Mouse (Mus musculus) intestine, embryonic 16.5 days (tissue): ENCODE results near the gene Tmem230. TPM values are rescaled to one million over a fixed set of nuclear protein-coding genes. Genes with fewer than 3 reads are reported as not detected.

Experiments
- ATAC-seq: fragments of 200-750 bp; cut with Nextera tagmentation; 2 replicates; pipeline ENCODE4 v1.8.0; 2017; ENCODE audit warnings: moderate TSS enrichment, moderate library complexity
- H3K27ac ChIP-seq: fragments of 300-500 bp; sonication (generic); 2 replicates; pipeline ENCODE4 v1.5.1; 2014; ENCODE audit warnings: mild to moderate bottlenecking, low read length
- H3K27me3 ChIP-seq: fragments of 300-500 bp; sonication (generic); replicated peaks from 2 replicates; pipeline ENCODE4 v1.6.1; 2014; ENCODE audit warnings: low read length, control low read depth, mixed read lengths; ENCODE audit not compliant: control insufficient read depth, insufficient read depth
- H3K36me3 ChIP-seq: fragments of 300-500 bp; sonication (generic); 2 replicates; pipeline ENCODE4 v1.6.1; 2014; ENCODE audit warnings: low read length, control low read depth; ENCODE audit not compliant: control insufficient read depth, insufficient read depth
- H3K4me1 ChIP-seq: fragments of 300-500 bp; sonication (generic); 2 replicates; pipeline ENCODE4 v1.6.1; 2014; ENCODE audit warnings: low read length, control low read depth, mixed read lengths; ENCODE audit not compliant: control insufficient read depth, insufficient read depth
- H3K4me2 ChIP-seq: fragments of 300-500 bp; sonication (generic); 2 replicates; pipeline ENCODE4 v1.6.1; 2014; ENCODE audit warnings: low read depth, low read length, control low read depth
- H3K4me3 ChIP-seq: fragments of 300-500 bp; sonication (generic); 2 replicates; pipeline ENCODE4 v1.5.1; 2014; ENCODE audit warnings: mild to moderate bottlenecking, low read length
- H3K9ac ChIP-seq: fragments of 300-500 bp; sonication (generic); 2 replicates; pipeline ENCODE4 v1.6.1; 2014; ENCODE audit warnings: low read depth, low read length
- H3K9me3 ChIP-seq: fragments of 300-500 bp; sonication (generic); 2 replicates; pipeline ENCODE4 v1.6.1; 2016; ENCODE audit warnings: low read length, control low read depth; ENCODE audit not compliant: control insufficient read depth
- WGBS: fragments of 180-500 bp; shearing (Covaris S2); extraction: QIAGEN DNeasy Blood & Tissue Kit; methylation state at CpG from one replicate; pipeline ENCODE4 v1.1.7; 2014; 5-methylcytosine and 5-hydroxymethylcytosine counted together
- polyA plus RNA-seq: library from polyadenylated mRNA; unstranded; fragments of >200 nt; fragmentation: Nextera tagmentation; extraction: Ambion mirVana; gene quantifications from 2 replicates; pipeline ENCODE4 v1.2.1, GENCODE M21; 2015

The Tmem230 gene
- polyA plus RNA-seq, 1 experiment from 2014 or later: 46.1 TPM

GRCm38 (mm10) chr2:132276249-132276648 lies 28.6 kb upstream of the Tmem230 start:
- no peak overlapping the region for H3K27ac ChIP-seq
- H3K4me1 ChIP-seq: no peaks in the 10 kb centered on the region
- 67% methylated on average over 4 of the region's 4 CpGs for WGBS
- no peak for ATAC-seq
- H3K9me3 ChIP-seq: no peaks in the 10 kb centered on the region
- no peak overlapping the region for H3K4me2 ChIP-seq
- H3K27me3 ChIP-seq: no peaks in the 10 kb centered on the region
- H3K36me3 ChIP-seq: no peaks in the 10 kb centered on the region
- H3K4me3 ChIP-seq: no peak overlapping the region
- H3K9ac ChIP-seq: no peak overlapping the region

DNA sequence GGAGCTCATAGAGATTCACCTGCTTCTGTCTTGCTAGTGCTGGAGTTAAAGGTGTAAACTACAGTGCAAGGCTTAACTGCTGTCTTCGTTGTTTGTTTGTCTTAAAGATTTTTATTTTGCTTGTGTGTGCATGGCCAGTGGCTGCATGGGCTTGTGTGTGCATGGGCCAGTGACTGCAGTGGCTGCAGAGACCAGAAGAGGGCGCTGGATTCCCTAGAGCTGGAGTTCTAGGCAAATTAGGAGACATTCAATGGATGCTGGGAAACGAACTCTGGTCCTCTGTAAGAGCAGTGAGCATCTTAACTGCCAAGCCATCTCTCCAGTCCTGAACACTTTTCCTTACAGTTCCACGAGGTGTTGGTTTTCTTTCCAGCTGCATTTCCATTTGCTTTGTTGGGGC lies 27.9 kb upstream of the Tmem230 start:
- WGBS: 81% methylated on average over 4 of the region's 4 CpGs
- ATAC-seq: no peak
- H3K9ac ChIP-seq: no peak overlapping the region
- H3K9me3 ChIP-seq: no peaks in the 10 kb centered on the region
- no peaks in the 10 kb centered on the region for H3K27me3 ChIP-seq
- no peaks in the 10 kb centered on the region for H3K4me1 ChIP-seq
- H3K4me3 ChIP-seq: no peak overlapping the region
- no peak overlapping the region for H3K4me2 ChIP-seq
- no peaks in the 10 kb centered on the region for H3K36me3 ChIP-seq
- no peak overlapping the region for H3K27ac ChIP-seq

GRCm38 (mm10) chr2:132272694-132273389 lies 25.2 kb upstream of the Tmem230 start:
- no peaks in the 10 kb centered on the region for H3K4me1 ChIP-seq
- H3K27me3 ChIP-seq: no peaks in the 10 kb centered on the region
- no peak overlapping the region for H3K4me2 ChIP-seq
- no peak overlapping the region for H3K4me3 ChIP-seq
- H3K36me3 ChIP-seq: no peaks in the 10 kb centered on the region
- no peaks in the 10 kb centered on the region for H3K9me3 ChIP-seq
- no peak overlapping the region for H3K9ac ChIP-seq
- WGBS: 44% methylated on average over 6 of the region's 6 CpGs
- ATAC-seq: no peak
- no peak overlapping the region for H3K27ac ChIP-seq

DNA sequence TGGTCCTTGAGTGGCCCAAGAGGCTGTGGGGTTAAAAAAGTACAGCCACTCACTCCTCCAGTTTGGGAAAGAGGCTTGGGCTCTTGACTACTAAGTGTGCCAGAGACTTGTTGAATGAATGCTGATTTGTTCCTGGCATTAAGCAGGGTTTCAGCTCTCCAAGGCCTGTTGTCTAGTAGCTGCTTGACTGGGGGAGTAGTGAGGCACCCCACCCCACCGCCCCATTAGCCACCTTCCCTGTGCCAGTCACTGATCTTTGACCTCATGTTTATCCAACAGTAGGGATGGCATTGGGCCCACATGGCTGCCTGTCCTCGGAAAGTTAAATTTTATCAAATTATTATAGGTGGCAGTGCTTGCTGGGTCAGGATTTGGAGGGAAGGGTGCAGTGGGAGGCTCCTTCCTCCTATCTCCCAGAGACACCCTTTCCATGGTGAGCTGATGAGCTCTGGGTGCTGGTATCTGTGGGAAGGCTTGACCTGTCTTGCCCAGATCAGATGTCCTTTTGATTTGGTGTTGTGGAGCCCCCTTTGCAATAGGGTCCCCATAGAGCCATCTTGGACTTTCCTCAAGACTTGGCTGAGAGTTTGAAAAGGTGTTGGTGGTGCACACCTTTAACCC lies 22.8 kb upstream of the Tmem230 start:
- H3K4me3 ChIP-seq: no peak overlapping the region
- H3K27me3 ChIP-seq: no peaks in the 10 kb centered on the region
- no peak overlapping the region for H3K9ac ChIP-seq
- WGBS: 69% methylated on average over 2 of the region's 2 CpGs
- ATAC-seq: no peak
- no peaks in the 10 kb centered on the region for H3K4me1 ChIP-seq
- no peak overlapping the region for H3K27ac ChIP-seq
- no peaks in the 10 kb centered on the region for H3K36me3 ChIP-seq
- H3K4me2 ChIP-seq: no peak overlapping the region
- H3K9me3 ChIP-seq: no peaks in the 10 kb centered on the region

GRCm38 (mm10) chr2:132269217-132269616 lies 21.6 kb upstream of the Tmem230 start:
- ATAC-seq: no peak
- Histone ChIP-seq H3K27me3 (no peaks in the 10 kb centered on the region), H3K4me3 (no peak overlapping the region), H3K36me3 (no peaks in the 10 kb centered on the region), H3K4me1 (peaks cover 5% of the 10 kb centered on the region; the same call in 1 of the 2 replicates), H3K4me2 (no peak overlapping the region), H3K9me3 (no peaks in the 10 kb centered on the region), H3K27ac (no peak overlapping the region), H3K9ac (no peak overlapping the region)
- WGBS: 82% methylated on average over 3 of the region's 3 CpGs

DNA sequence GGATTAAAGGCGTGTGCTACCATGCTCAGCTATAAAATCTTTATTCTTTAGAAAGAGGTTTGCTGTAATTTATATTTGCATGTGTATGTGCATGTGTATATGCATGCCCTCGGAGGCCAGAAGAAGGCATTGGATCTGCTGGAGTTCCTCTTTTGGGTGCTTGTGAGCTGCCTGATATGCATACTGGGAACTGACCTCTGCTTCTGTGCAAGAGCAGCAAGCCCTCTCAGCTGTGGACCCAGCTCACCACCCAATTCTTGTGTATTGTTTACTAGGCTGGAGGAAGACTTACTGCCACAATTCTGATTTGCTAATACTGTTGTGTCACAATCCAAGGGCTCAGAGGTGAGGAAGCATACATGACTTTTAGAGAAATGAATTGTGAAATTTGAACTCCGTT lies 18.5 kb upstream of the Tmem230 start:
- Histone ChIP-seq H3K4me3 (no peak overlapping the region), H3K9me3 (no peaks in the 10 kb centered on the region), H3K4me2 (no peak overlapping the region), H3K9ac (no peak overlapping the region), H3K27ac (no peak overlapping the region), H3K4me1 (peaks cover 6% of the 10 kb centered on the region; the same call in 1 of the 2 replicates), H3K36me3 (no peaks in the 10 kb centered on the region), H3K27me3 (no peaks in the 10 kb centered on the region)
- WGBS: 85% methylated on average over 3 of the region's 3 CpGs
- ATAC-seq: no peak

DNA sequence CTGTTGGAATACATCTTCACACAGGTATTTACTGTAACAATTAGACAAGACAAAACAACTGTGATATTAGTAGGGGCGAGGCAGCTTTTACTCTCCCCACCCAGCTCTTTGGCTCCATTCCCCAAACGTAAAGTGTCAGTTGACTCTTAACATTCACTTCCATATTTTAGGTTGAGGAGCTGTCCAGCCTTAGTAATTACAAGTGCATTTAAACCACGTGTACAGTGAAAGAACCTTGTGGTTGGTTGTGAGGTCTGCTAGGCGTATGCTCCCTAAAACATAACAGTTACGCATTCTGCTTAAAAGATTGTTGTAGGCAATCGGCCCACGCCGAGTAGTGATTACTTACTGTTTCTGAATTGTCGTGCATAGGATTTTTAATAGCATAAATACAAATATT lies 17.6 kb upstream of the Tmem230 start:
- Histone ChIP-seq H3K4me1 (peaks cover 6% of the 10 kb centered on the region; the same call in 1 of the 2 replicates), H3K27ac (no peak overlapping the region), H3K4me2 (no peak overlapping the region), H3K27me3 (no peaks in the 10 kb centered on the region), H3K36me3 (no peaks in the 10 kb centered on the region), H3K9me3 (no peaks in the 10 kb centered on the region), H3K9ac (no peak overlapping the region), H3K4me3 (no peak overlapping the region)
- 83% methylated on average over 9 of the region's 9 CpGs for WGBS
- no peak for ATAC-seq

DNA sequence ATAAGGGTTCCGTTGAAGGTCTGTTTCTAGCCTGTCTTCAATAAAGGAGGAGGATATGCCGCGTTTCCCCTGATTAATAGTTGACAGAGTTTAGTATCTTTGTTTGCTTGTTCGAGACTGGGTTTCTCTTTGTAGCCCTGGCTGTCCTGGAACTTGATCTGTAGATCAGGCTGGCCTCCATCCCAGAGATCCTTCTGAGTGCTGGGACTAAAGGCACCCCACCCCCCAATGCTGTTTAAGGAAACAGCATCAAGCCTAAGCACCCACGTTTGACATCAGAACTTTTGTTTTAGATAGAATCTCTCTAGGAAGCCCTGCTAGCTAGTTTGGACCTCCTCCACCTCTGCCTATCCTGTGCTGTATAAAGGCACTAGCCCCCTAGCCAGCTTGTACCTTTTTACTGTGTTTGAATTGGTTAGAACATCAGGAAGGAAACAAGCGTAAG lies 16.7 kb upstream of the Tmem230 start:
- peak overlapping the region; percentile 90 for H3K4me3 ChIP-seq
- no peaks in the 10 kb centered on the region for H3K36me3 ChIP-seq
- H3K27ac ChIP-seq: 0 out of 2 replicates have a peak overlapping the region, but pooled peaks have one; percentile 74
- no peaks in the 10 kb centered on the region for H3K27me3 ChIP-seq
- ATAC-seq: no peak
- H3K4me2 ChIP-seq: peak overlapping the region; percentile 72
- no peaks in the 10 kb centered on the region for H3K9me3 ChIP-seq
- H3K4me1 ChIP-seq: peaks cover 6% of the 10 kb centered on the region; the same call in 1 of the 2 replicates
- WGBS: 18% methylated on average over 6 of the region's 6 CpGs
- H3K9ac ChIP-seq: peak overlapping the region; percentile 86

GRCm38 (mm10) chr2:132263421-132264265 lies 16.0 kb upstream of the Tmem230 start:
- peak overlapping the region; percentile 86 for H3K9ac ChIP-seq

More at GRCm38 (mm10) chr2:132263421-132264265, 16.0 kb upstream of the Tmem230 start:
- 1% methylated on average over 39 of the region's 47 CpGs for WGBS
- peak; percentile 22 for ATAC-seq
- Histone ChIP-seq H3K4me1 (peaks cover 6% of the 10 kb centered on the region; the same call in 1 of the 2 replicates), H3K27ac (peak overlapping the region; percentile 74), H3K4me3 (peak overlapping the region; percentile 90), H3K27me3 (no peaks in the 10 kb centered on the region), H3K36me3 (no peaks in the 10 kb centered on the region), H3K9me3 (no peaks in the 10 kb centered on the region), H3K4me2 (peak overlapping the region; percentile 72)
